Mouse (Mus musculus): ENCODE data around the gene Spats2.
A peak's percentile ranks its signal among the peaks of the same experiment; 100 is the strongest.

Spats2 gene

GRCm38 (mm10) chr15:99259167-99259729 is 133.5 kb downstream of the Spats2 start:
- no peak for DNase-seq (ENCODE audit: low spot score in 2 of 2)

GRCm38 (mm10) chr15:99259730-99260252 is 134.1 kb downstream of the Spats2 start:
- DNase-seq (ENCODE audit: low spot score in 2 of 2) = peak; percentile 26 to 77

GRCm38 (mm10) chr15:99262702-99263101 is 137.0 kb downstream of the Spats2 start:
- DNase-seq (ENCODE audit: low spot score in 2 of 2) = no peak
